Mouse (Mus musculus) myocyte (in vitro differentiated cells): ENCODE data around the gene Epo. TPM values are rescaled to one million over a fixed set of nuclear protein-coding genes. Genes with fewer than 3 reads are reported as not detected.

Experiments
- H3K27me3 ChIP-seq: one replicate; pipeline ENCODE4 v1.6.1; 2011; ENCODE audit not compliant: control insufficient read depth, insufficient read depth, insufficient read length
- H3K36me3 ChIP-seq: one replicate; pipeline ENCODE4 v1.6.1; 2011; ENCODE audit not compliant: control insufficient read depth, insufficient read depth
- H3K4me2 ChIP-seq: one replicate; pipeline ENCODE4 v1.6.1; 2011; ENCODE audit warnings: low read depth, control low read depth
- H3K4me3 ChIP-seq: one replicate; pipeline ENCODE4 v1.5.1; 2011; ENCODE audit warnings: mild to moderate bottlenecking, control low read depth, moderate library complexity
- H3K79me2 ChIP-seq: one replicate; pipeline ENCODE4 v1.6.1; 2011; ENCODE audit not compliant: control insufficient read depth, insufficient read depth
- H3ac ChIP-seq: one replicate; pipeline ENCODE4 v1.6.1; 2011; ENCODE audit not compliant: control insufficient read depth, insufficient read length
- CEBPB ChIP-seq: IDR thresholded peaks from 2 replicates; pipeline ENCODE4 v1.6.1; 2011; ENCODE audit warnings: mild to moderate bottlenecking, moderate library complexity; ENCODE audit not compliant: poor library complexity, insufficient read depth, severe bottlenecking
- E2F4 ChIP-seq: IDR thresholded peaks from one replicate; pipeline ENCODE4 v1.6.1; 2011; ENCODE audit warnings: mild to moderate bottlenecking, control low read depth, moderate library complexity; ENCODE audit not compliant: insufficient read depth
- MAX ChIP-seq: IDR thresholded peaks from one replicate; pipeline ENCODE4 v1.6.1; 2011; ENCODE audit warnings: low read depth, mild to moderate bottlenecking, control low read depth
- MYOD1 ChIP-seq, 3 experiments: IDR thresholded peaks; one replicate each; pipeline ENCODE4 v1.6.1; 2011; ENCODE audit warnings: control low read depth in 2 of 3, low read depth in 2 of 3, mild to moderate bottlenecking in 2 of 3, moderate library complexity in 1 of 3; ENCODE audit not compliant: insufficient read length in 2 of 3, control insufficient read depth in 1 of 3
- MYOG ChIP-seq, 3 experiments: IDR thresholded peaks; one replicate each; pipeline ENCODE4 v1.6.1; 2011; ENCODE audit warnings: control low read depth in 2 of 3, low read depth in 2 of 3, mild to moderate bottlenecking in 2 of 3; ENCODE audit not compliant: insufficient read length in 2 of 3, control insufficient read depth in 1 of 3, insufficient read depth in 1 of 3
- POLR2A ChIP-seq: IDR thresholded peaks from one replicate; pipeline ENCODE4 v1.6.1; 2011; ENCODE audit warnings: low read depth, mild to moderate bottlenecking, control low read depth, moderate library complexity; ENCODE audit not compliant: insufficient read length
- POLR2AphosphoS2 ChIP-seq: IDR thresholded peaks from one replicate; pipeline ENCODE4 v1.6.1; 2011; ENCODE audit warnings: low read depth, control low read depth; ENCODE audit not compliant: insufficient read length
- REST ChIP-seq: IDR thresholded peaks from one replicate; pipeline ENCODE4 v1.6.1; 2011; ENCODE audit warnings: mild to moderate bottlenecking, control low read depth, moderate library complexity; ENCODE audit not compliant: insufficient read depth, insufficient read length
- SRF ChIP-seq: IDR thresholded peaks from one replicate; pipeline ENCODE4 v1.6.1; 2011; ENCODE audit warnings: low read depth; ENCODE audit not compliant: control insufficient read depth, insufficient read length
- TCF12 ChIP-seq: IDR thresholded peaks from one replicate; pipeline ENCODE4 v1.6.1; 2011; ENCODE audit warnings: mild to moderate bottlenecking, control low read depth; ENCODE audit not compliant: poor library complexity, insufficient read depth, severe bottlenecking
- TCF3 ChIP-seq: IDR thresholded peaks from one replicate; pipeline ENCODE4 v1.6.1; 2011; ENCODE audit warnings: low read depth, control low read depth; ENCODE audit not compliant: insufficient read length
- USF1 ChIP-seq: IDR thresholded peaks from one replicate; pipeline ENCODE4 v1.6.1; 2011; ENCODE audit warnings: low read depth, mild to moderate bottlenecking, control low read depth, moderate library complexity
- polyA plus RNA-seq: library from polyadenylated mRNA; unstranded; fragments of >200 nt; fragmentation: generic; extraction: Trizol; gene quantifications from one replicate; pipeline ENCODE4 v1.2.1, GENCODE M21; 2012; ENCODE audit warnings: missing spikeins

Epo gene
- polyA plus RNA-seq, 1 experiment = not detected

DNA sequence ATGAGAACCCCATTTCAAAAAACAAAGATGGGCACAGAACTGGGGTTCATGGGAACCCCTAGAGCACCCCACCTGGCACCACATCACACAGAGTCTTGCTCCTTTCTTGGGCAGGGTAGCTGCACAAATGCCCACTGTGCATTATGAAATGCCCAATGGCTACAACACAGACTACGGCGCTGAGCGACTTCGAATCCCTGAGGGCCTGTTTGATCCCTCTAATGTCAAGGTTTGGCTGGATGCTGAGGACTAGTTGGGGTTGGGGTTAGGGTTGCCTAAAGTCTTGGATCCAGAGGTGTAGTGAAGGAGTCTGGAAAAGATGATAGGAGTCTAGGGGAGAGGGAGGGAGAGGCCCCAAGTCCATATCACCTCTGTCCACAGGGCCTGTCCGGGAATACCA lies 33.4 kb upstream of the Epo start:
- Histone ChIP-seq H3ac (no peak overlapping the region), H3K36me3 (no peaks in the 10 kb centered on the region), H3K4me2 (no peak overlapping the region), H3K79me2 (no peaks in the 10 kb centered on the region), H3K4me3 (no peak overlapping the region), H3K27me3 (peaks cover 20% of the 10 kb centered on the region)
- no peak for TF ChIP-seq TCF3
- TF ChIP-seq POLR2AphosphoS2 = no peak
- no peak for TF ChIP-seq TCF12
- no peak for TF ChIP-seq REST
- TF ChIP-seq MAX = no peak
- TF ChIP-seq POLR2A = no peak
- no peak for TF ChIP-seq USF1
- TF ChIP-seq MYOD1 (IDR thresholded peaks at IDR 0.05; ENCODE audit: control insufficient read depth in 1 of 3, insufficient read length in 2 of 3, low read depth in 2 of 3) = no peak
- TF ChIP-seq CEBPB = no peak
- TF ChIP-seq MYOG (IDR thresholded peaks at IDR 0.05; ENCODE audit: control insufficient read depth in 1 of 3, insufficient read depth in 1 of 3, insufficient read length in 2 of 3, low read depth in 2 of 3) = no peak
- TF ChIP-seq E2F4 = no peak
- TF ChIP-seq SRF = no peak

DNA sequence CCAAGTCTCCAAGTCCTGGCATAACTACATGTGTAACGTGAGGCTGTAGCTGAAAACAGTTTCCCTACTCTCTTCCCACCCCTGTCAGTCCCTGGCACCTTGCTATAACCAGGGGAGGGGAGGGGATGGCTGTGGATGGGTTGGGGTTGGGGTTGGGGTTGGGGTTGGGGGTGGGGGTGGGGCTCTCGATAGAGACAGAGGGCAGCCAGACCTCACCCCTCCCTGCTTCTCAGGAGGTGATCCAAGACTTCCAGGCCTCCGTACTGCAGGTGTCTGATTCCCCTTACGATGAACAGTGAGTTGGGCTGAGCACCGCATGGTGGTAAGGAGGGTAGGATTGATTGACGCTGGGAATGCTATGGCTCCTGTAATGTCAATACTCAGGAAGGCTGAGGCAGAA lies 32.7 kb upstream of the Epo start:
- Histone ChIP-seq H3K27me3 (peaks cover 24% of the 10 kb centered on the region), H3ac (no peak overlapping the region), H3K36me3 (no peaks in the 10 kb centered on the region), H3K4me3 (no peak overlapping the region), H3K79me2 (no peaks in the 10 kb centered on the region), H3K4me2 (no peak overlapping the region)
- TF ChIP-seq USF1 (no peak), TCF12 (no peak), POLR2AphosphoS2 (no peak), TCF3 (no peak), SRF (no peak), REST (no peak), CEBPB (no peak), E2F4 (no peak), MYOD1 (IDR thresholded peaks at IDR 0.05; ENCODE audit: control insufficient read depth in 1 of 3, insufficient read length in 2 of 3, low read depth in 2 of 3) (no peak)

DNA sequence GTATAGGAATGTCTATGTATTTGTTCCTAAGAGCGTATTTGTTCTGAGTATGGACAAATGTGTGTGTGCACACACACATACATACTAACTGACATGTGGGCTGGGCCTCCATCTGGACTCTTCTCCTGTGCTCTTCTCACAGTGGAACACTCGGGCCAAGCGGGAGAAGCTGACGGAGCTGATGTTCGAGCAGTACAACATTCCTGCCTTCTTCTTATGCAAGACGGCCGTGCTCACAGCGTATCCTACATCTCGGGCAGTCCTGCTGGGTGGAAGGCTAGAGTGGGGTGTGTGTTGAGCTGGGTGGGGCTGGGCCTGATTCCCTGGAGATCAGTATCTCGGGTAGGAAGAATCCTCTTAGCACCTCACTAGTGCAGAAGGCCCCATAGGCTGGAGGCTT lies 29.9 kb upstream of the Epo start:
- Histone ChIP-seq H3K36me3 (no peaks in the 10 kb centered on the region), H3K4me3 (no peak overlapping the region)
- TF ChIP-seq TCF3 (no peak), MAX (no peak), MYOD1 (IDR thresholded peaks at IDR 0.05; ENCODE audit: control insufficient read depth in 1 of 3, insufficient read length in 2 of 3, low read depth in 2 of 3) (no peak), USF1 (no peak), MYOG (IDR thresholded peaks at IDR 0.05; ENCODE audit: control insufficient read depth in 1 of 3, insufficient read depth in 1 of 3, insufficient read length in 2 of 3, low read depth in 2 of 3) (no peak), POLR2A (no peak), CEBPB (no peak), REST (no peak), E2F4 (no peak), TCF12 (no peak), SRF (no peak), POLR2AphosphoS2 (no peak)

DNA sequence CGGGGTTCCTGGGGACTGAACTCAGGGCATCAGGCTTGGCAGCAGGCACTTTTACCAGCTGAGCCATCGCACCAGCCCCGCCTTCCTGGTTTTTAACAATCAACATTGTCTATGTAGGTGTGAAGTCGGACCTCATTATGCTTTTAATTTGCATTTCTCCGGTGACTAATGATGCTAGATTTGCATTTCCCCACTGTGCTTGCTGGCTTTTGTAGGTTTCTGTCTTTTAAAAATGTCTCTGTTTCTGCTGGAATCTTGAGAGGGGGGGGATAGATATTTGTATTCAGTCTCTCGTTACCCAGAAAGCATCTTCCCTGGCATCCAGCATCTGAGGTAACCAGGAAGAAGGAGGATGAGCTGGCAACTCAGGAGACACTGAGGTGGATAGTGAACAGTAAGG lies 28.5 kb upstream of the Epo start:
- no peak for TF ChIP-seq MYOD1 (IDR thresholded peaks at IDR 0.05; ENCODE audit: control insufficient read depth in 1 of 3, insufficient read length in 2 of 3, low read depth in 2 of 3)
- no peak for TF ChIP-seq SRF
- TF ChIP-seq CEBPB = no peak
- no peak for TF ChIP-seq MAX
- no peak for TF ChIP-seq MYOG (IDR thresholded peaks at IDR 0.05; ENCODE audit: control insufficient read depth in 1 of 3, insufficient read depth in 1 of 3, insufficient read length in 2 of 3, low read depth in 2 of 3)
- no peak for TF ChIP-seq USF1
- TF ChIP-seq TCF3 = no peak
- no peak for TF ChIP-seq POLR2A
- TF ChIP-seq TCF12 = no peak
- no peak for TF ChIP-seq REST
- no peak for TF ChIP-seq E2F4
- no peak for TF ChIP-seq POLR2AphosphoS2
- Histone ChIP-seq H3ac (no peak overlapping the region), H3K4me2 (no peak overlapping the region), H3K4me3 (no peak overlapping the region), H3K36me3 (no peaks in the 10 kb centered on the region), H3K79me2 (no peaks in the 10 kb centered on the region), H3K27me3 (peaks cover 33% of the 10 kb centered on the region)

More for the DNA sequence above, 29.9 kb upstream of the Epo start:
- Histone ChIP-seq H3K79me2 (no peaks in the 10 kb centered on the region), H3ac (no peak overlapping the region), H3K27me3 (peaks cover 37% of the 10 kb centered on the region), H3K4me2 (no peak overlapping the region)

DNA sequence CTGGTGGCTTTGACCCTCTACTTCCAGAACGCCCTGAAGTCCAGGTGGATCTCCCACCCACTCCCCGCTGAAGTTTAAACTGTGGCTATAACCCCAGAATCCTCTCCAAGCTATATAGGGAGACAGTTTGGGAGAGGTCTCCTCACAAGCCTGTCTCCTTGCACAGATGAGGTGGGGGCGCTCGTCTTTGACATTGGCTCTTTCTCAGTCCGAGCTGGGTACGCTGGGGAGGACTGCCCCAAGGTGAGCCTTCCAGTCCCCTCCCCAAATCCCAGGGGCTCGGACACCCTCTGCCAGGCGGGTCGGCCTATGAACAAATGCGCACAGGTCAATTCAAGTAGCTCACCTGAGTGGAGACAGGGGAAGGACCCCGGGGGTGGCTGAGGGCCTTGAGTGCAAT lies 20.9 kb upstream of the Epo start:
- no peaks in the 10 kb centered on the region for H3K36me3 ChIP-seq
- H3ac ChIP-seq = no peak overlapping the region
- H3K4me3 ChIP-seq = no peak overlapping the region
- TF ChIP-seq MYOG (IDR thresholded peaks at IDR 0.05; ENCODE audit: control insufficient read depth in 1 of 3, insufficient read depth in 1 of 3, insufficient read length in 2 of 3, low read depth in 2 of 3) = no peak
- TF ChIP-seq MAX = no peak
- no peak for TF ChIP-seq SRF
- TF ChIP-seq TCF12 = no peak
- TF ChIP-seq MYOD1 (IDR thresholded peaks at IDR 0.05; ENCODE audit: control insufficient read depth in 1 of 3, insufficient read length in 2 of 3, low read depth in 2 of 3) = no peak
- no peak for TF ChIP-seq USF1
- TF ChIP-seq CEBPB = no peak
- no peak for TF ChIP-seq TCF3
- TF ChIP-seq POLR2AphosphoS2 = no peak
- no peak for TF ChIP-seq E2F4
- no peak for TF ChIP-seq REST
- TF ChIP-seq POLR2A = no peak
- H3K27me3 ChIP-seq = peaks cover 39% of the 10 kb centered on the region
- no peak overlapping the region for H3K4me2 ChIP-seq
- no peaks in the 10 kb centered on the region for H3K79me2 ChIP-seq
